Mouse (Mus musculus) left cerebral cortex, adult 2 months (tissue): ENCODE measurements around the gene Greb1. TPM values are rescaled to one million over a fixed set of nuclear protein-coding genes. Genes with fewer than 3 reads are reported as not detected.

Source experiments
- DNase-seq, 2 experiments: peaks; one replicate each; pipeline ENCODE4 v3.0.0; 2021 to 2022; ENCODE audit warnings: low spot score in 2 of 2, mixed read lengths in 1 of 2; ENCODE audit errors: extremely low spot score in 1 of 2
- H3K27ac ChIP-seq: fragments of 200-600 bp; 2 replicates; pipeline ENCODE4 v1.8.1; 2022
- H3K4me3 ChIP-seq: fragments of 200-600 bp; 2 replicates; pipeline ENCODE4 v1.8.1; 2022
- CTCF ChIP-seq: fragments of 200-600 bp; IDR thresholded peaks from 2 replicates; pipeline ENCODE4 v1.8.1; 2022; ENCODE audit warnings: antibody characterized with exemption, mild to moderate bottlenecking, moderate library complexity
- intact Hi-C: fragments of 180-260 bp; cut with DNase I; formaldehyde crosslinking; loops from one replicate; pipeline ENCODE4 v1.15.1; 2025
- total RNA-seq, 2 experiments: library from RNA; stranded (reverse); gene quantifications; 2 replicates each; pipeline ENCODE4 v1.2.3; 2021

The Greb1 gene
- total RNA-seq, 2 experiments from 2014 or later: 0.96 to 0.97 TPM

DNA sequence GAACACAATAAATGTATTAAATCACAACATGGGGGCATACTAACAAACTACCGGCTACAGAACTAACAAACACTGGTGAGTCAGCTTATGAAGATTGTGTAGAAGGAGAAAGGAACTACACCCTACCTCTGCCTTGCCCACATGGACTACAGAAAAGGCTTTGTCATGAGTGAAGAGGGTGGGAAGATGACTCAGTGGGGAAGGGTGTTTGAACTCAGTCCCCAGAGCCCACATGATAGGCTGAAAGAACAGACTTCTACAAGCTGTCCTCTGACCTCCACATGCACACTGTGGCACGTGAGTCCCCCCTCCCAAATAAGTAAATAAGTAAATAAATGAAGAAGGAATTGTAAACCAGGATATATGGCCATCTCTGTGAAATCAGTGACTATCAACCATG lies 21.5 kb downstream of the Greb1 start:
- no peak for DNase-seq
- Histone ChIP-seq H3K27ac (no peak overlapping the region), H3K4me3 (no peak overlapping the region)
- no peak for TF ChIP-seq CTCF
- intact Hi-C loops: no loop called here

DNA sequence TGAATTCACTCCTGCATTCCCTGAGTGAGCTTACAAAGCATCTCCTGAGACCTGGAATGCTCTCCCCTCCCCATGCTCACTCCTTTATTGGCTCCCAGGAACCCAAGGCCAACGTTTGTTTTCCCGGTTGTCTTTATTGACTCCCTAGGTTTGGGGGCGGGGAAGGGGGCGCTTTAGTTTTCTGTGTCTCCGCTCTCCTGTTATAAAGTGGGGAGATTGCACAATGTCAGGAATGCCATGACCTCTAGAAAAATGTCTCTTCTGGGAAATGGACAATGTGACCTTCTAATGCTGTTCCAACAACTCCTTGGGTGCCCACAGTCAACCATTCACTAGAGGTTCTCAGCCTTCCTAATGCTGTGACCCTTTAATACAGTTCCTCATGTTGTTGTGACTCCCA lies 22.2 kb downstream of the Greb1 start:
- DNase-seq: no peak
- intact Hi-C loops: no loop called here
- TF ChIP-seq CTCF: no peak
- no peak overlapping the region for H3K4me3 ChIP-seq
- no peak overlapping the region for H3K27ac ChIP-seq

DNA sequence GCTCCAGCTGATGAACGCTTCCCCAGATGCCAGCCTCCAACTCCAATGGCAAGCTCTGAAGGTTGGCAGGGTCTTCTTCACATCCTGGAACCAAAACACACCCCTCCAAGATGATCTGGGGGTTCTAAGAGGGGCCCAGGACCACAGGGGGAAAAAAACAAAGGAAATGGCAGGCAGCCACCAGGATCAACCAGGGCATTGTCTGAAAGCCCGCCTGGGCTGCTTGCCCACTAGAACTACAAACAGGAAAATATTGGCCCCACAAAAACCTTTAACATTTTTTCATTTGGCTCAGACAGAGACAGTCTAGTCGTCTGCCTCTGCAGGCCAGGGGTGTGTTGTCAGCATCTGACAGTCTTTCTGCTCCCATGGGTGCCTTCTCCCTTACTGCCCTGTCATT lies 25.3 kb downstream of the Greb1 start:
- intact Hi-C loops: no loop called here
- DNase-seq: no peak
- Histone ChIP-seq H3K27ac (no peak overlapping the region), H3K4me3 (no peak overlapping the region)
- TF ChIP-seq CTCF: no peak

DNA sequence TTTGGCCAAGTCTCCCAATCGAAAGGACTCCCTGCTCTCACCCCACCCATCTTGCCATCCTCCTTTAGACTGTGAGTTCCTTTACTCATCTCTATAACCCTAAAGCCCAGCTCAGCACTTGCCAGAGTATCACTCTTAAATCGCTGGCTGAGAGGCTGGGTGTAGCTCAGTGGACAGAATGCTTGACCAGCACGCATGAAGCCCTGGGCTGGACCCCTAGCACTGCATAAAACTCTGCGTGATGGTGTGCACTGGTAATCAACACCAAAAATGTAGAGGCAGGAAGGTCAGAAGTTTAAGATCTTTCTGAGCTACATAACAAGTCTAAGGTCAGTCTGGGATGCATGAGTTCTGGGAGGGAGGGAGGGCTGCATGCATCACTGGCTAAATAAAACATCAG lies 26.1 kb downstream of the Greb1 start:
- intact Hi-C loops: no loop called here

DNA sequence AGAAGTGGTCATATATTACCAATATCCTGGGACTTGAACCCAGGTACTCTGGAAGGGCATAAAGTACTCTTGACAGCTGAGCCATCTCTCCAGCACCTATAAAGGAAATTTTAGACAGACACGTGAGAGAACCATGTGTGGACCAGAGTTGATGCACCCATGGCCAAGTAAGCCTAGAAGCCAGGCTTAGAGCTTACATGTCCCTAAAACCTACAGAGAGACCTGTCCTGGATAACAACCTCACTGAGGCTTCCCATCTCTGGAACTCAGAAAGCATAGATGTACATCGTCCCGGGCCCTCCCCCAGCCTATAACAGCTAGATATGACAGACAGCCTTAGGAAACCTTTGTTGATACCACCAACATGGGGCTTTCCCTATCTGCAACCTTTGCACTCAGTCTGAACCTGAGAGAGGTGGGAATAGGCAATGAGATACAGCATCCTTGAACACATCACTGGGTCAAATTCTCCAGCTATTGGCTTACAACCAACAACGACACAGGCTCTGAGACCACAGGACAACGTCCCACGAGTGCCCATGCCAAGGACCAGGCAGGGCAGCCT lies 31.0 kb downstream of the Greb1 start:
- no peak for TF ChIP-seq CTCF
- no peak for DNase-seq
- H3K4me3 ChIP-seq: no peak overlapping the region
- H3K27ac ChIP-seq: no peak overlapping the region
- intact Hi-C loops: no loop called here

More for the DNA sequence above, 26.1 kb downstream of the Greb1 start:
- no peak for DNase-seq
- TF ChIP-seq CTCF: no peak
- H3K4me3 ChIP-seq: no peak overlapping the region
- H3K27ac ChIP-seq: no peak overlapping the region

DNA sequence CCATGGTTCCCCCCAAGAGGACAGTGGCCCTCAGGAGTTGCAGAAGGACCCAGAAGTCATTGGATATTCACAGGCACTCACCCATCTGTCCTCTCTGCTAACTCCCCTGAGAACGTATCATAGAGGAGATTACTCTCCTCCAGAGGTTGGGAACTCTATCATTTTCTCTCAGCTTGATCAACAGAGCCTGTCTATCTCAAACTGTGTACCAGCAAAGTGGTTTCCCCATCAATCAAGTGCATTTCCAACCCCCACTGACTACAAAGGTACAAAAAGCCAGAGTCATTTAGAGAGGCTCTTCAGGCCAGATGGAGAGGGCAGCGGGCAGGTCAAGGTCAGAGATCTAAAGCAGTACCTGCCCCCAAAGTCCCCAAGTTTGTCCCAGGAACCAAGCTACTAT lies 32.0 kb downstream of the Greb1 start:
- TF ChIP-seq CTCF: no peak
- intact Hi-C loops: no loop called here
- DNase-seq: no peak
- H3K27ac ChIP-seq: no peak overlapping the region
- no peak overlapping the region for H3K4me3 ChIP-seq

DNA sequence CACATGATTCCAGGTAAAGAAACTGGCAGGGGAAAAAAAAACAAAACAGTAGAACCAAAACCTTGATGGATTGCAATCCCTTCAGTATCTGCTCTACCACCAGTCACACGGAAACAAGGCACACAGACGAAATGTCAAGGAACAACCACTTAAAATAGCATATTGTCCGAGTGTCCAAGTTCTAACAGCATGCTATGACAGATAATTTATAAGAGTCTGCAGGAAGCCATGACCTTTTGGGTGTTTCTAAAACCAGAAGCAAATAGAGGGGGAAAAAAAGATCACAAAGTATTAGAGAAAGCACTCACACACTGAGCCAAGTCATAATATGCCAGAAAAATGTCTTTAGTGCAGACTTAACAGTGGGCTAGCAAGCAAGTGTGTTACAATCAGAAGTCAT lies 32.4 kb downstream of the Greb1 start:
- intact Hi-C loops: no loop called here
- DNase-seq: no peak
- Histone ChIP-seq H3K27ac (no peak overlapping the region), H3K4me3 (no peak overlapping the region)
- TF ChIP-seq CTCF: no peak

DNA sequence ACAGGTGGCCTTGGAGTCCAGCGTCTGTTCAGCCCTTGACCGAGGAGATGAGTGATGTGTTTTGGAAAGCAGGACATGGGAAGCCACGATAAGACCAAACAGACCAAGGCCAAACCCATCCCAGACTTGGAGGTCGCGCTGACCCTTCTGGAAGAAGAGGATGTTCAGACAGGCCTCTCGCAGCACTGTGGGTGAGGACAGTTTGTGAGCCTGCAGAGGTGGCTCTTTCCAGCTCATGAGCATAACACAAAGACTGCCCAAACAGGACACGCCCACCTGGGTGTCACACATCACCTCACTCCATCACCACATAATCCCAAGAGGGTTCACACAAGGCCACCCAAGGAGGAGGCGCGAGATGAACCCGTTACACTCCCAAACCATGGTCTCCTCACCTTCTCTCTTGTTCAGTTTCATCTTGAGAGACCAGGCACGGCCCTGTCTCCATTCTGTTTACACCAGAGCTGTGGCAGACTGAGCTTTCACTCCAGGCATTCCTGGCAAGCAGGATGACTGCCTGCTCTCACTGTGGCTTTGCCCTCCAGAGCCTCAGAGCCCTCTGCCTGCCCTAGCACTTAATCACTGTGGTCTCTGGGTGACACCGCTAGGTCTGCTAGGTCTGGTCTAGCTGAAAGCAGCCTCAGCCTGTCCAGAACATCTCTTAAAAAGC lies 35.8 kb downstream of the Greb1 start:
- no peak overlapping the region for H3K27ac ChIP-seq
- TF ChIP-seq CTCF: no peak
- intact Hi-C loops: no loop called here
- H3K4me3 ChIP-seq: no peak overlapping the region
- no peak for DNase-seq

DNA sequence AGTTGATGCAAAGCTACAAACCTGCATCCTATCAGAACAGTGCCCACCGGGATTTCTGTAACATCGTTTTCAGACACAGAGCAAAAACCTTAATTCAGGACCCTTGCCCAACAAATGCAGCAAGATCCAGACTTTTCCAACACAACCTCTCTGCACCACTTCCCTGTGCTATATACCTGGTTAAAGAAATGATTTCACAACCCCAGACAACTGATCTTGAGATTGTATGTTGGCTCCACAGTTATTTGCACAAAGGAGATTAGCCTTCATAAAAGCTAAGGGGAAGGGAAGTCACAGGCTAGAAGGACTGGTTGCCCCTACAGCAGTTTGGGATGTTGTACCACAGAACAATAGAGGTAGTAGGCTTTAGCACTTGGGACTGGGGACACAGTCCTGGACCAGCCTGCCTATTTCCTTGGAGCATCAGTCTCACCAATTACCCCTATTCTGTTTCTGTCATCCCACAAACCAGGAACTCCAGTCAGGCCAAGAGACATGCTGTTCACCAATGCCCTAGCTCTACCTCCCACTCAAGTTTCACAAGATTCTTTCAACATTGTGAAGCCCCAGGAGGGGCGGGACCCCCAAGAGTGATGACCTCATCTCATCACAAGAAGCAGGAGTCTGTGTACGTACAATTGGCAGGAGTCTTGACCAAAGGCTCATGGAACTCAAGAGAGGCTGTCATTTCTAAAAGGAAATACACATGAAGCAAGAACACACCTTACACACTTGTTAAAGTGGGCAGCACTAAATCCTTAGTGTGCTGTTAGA lies 36.9 kb downstream of the Greb1 start:
- intact Hi-C loops: no loop called here
- TF ChIP-seq CTCF: no peak
- no peak for DNase-seq
- Histone ChIP-seq H3K27ac (no peak overlapping the region), H3K4me3 (no peak overlapping the region)

DNA sequence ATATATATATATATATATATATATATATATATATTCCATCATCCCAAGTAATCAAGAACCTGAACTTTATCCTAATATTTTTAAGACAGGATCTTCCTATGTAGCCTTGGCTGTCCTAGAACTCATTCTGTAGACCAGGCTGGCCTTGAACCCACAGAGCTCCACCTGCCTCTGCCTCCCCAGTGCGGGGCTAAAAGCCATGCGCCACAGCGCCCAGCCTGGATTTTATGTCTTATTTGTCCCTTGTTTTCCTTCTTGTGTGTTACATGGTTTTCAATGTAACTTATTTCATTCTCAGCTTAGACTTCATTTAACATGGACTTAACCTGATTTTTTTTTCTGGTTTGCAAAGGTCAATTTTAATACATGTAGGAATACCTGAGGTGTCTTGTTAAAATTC lies 39.2 kb downstream of the Greb1 start:
- no peak for DNase-seq
- no peak for TF ChIP-seq CTCF
- intact Hi-C loops: no loop called here
- Histone ChIP-seq H3K4me3 (no peak overlapping the region), H3K27ac (no peak overlapping the region)

DNA sequence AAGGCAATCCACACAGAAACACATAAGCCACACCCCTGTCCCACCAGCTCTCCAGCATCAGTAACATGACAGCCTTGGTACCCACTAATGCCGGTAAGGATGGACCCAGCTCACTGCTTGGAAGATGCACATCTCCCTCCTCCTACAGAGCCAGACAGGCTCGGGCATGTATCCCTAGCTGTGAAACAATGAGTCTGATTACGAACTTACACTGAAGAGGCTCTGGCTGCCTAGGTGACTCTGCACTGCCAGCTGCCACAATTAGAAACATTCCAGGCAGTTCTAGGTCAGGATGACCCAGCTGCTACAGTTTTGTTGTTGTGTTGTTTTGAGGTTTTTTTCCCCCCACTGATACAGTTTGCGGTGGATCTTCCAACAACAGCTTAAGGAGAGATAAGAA lies 40.4 kb downstream of the Greb1 start:
- no peak for DNase-seq
- Histone ChIP-seq H3K27ac (no peak overlapping the region), H3K4me3 (no peak overlapping the region)
- intact Hi-C loops: no loop called here
- no peak for TF ChIP-seq CTCF

DNA sequence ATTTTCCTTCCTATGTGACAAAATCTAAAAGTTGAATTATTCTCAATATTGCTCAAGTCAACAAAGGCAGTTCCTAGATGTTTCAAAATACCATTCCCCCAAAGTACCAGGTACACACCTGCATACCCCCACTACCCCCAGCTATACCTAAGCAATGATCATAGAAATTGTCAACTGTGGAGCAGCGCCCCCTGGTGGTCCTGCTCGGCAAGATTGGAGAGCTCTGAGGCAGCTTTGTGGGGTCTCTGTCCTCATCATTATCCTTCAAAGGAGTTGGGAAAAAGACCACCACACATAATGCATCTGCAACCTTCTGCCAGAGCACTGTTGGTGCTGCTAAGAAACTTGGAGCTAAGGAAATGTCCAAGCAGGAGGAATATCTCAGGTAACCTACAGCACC lies 46.4 kb downstream of the Greb1 start:
- Histone ChIP-seq H3K27ac (no peak overlapping the region), H3K4me3 (no peak overlapping the region)
- intact Hi-C loops: loop anchor here (1.0 to 5.0 kb wide), 2 partner anchors 35 to 187 kb away; no protein-coding TSS in a partner anchor
- peak; percentile 82 for TF ChIP-seq CTCF
- DNase-seq: peak; percentile 39 to 49

DNA sequence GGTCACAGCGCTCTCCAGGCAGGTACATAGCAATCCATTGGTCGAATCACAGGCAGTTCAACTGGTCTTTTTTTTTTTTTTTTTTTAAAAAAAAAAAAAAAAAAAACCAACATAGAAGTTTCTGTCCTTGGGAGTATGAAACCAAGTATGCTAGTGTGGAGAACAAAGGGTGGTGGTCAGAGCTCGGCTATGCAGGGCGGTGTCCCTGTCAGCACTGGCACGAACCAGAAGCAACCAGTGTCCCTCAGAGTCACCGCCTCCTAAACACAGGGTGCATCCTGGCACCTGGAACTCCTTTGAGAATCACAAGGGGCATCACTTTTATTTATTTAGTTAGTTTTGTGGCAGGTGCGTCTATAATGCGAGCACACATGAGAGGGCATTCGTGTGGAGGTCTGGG lies 47.1 kb downstream of the Greb1 start:
- no peak for TF ChIP-seq CTCF
- intact Hi-C loops: loop anchor here (5.0 kb wide), 1 partner anchor 186 kb away; no protein-coding TSS in a partner anchor
- Histone ChIP-seq H3K4me3 (no peak overlapping the region), H3K27ac (no peak overlapping the region)
- DNase-seq: no peak
